Mouse (Mus musculus) C2C12 (cell line): ENCODE data around the gene Nfasc. TPM values are rescaled to one million over a fixed set of nuclear protein-coding genes. Genes with fewer than 3 reads are reported as not detected.

Experiments
- H3K27me3 ChIP-seq: one replicate; pipeline ENCODE4 v1.6.1; 2011; ENCODE audit not compliant: control insufficient read depth, insufficient read depth, insufficient read length
- H3K36me3 ChIP-seq: one replicate; pipeline ENCODE4 v1.6.1; 2011; ENCODE audit not compliant: control insufficient read depth, insufficient read depth
- H3K4me3 ChIP-seq: one replicate; pipeline ENCODE4 v1.5.1; 2011; ENCODE audit warnings: mild to moderate bottlenecking, control low read depth; ENCODE audit not compliant: poor library complexity, insufficient read depth, severe bottlenecking
- H3K79me2 ChIP-seq: one replicate; pipeline ENCODE4 v1.6.1; 2011; ENCODE audit not compliant: control insufficient read depth, insufficient read depth
- H3K79me3 ChIP-seq: one replicate; pipeline ENCODE4 v1.6.1; 2011; ENCODE audit warnings: low read depth, control low read depth
- H3ac ChIP-seq: one replicate; pipeline ENCODE3; 2011; ENCODE audit warnings: low read depth; ENCODE audit not compliant: control insufficient read depth, insufficient read length
- CEBPB ChIP-seq: IDR thresholded peaks from one replicate; pipeline ENCODE4 v1.6.1; 2011; ENCODE audit warnings: low read depth, mild to moderate bottlenecking, control low read depth, moderate library complexity
- CTCF ChIP-seq: IDR thresholded peaks from one replicate; pipeline ENCODE4 v1.5.1; 2011; ENCODE audit not compliant: control insufficient read depth, insufficient read depth, insufficient read length
- FOSL1 ChIP-seq: IDR thresholded peaks from one replicate; pipeline ENCODE4 v1.8.0; 2011; ENCODE audit warnings: mild to moderate bottlenecking, low read length; ENCODE audit not compliant: poor library complexity, insufficient read depth, severe bottlenecking
- MAX ChIP-seq: IDR thresholded peaks from one replicate; pipeline ENCODE4 v1.6.1; 2011; ENCODE audit warnings: mild to moderate bottlenecking, control low read depth
- MYOD1 ChIP-seq: IDR thresholded peaks from one replicate; pipeline ENCODE4 v1.6.1; 2011; ENCODE audit warnings: low read depth; ENCODE audit not compliant: control insufficient read depth, insufficient read length
- MYOG ChIP-seq: IDR thresholded peaks from one replicate; pipeline ENCODE4 v1.6.1; 2011; ENCODE audit not compliant: control insufficient read depth, insufficient read length; ENCODE audit errors: extremely low read depth
- USF1 ChIP-seq: IDR thresholded peaks from one replicate; pipeline ENCODE4 v1.6.1; 2011; ENCODE audit warnings: low read depth, mild to moderate bottlenecking, control low read depth, moderate library complexity
- polyA plus RNA-seq: library from polyadenylated mRNA; unstranded; fragments of >200 nt; fragmentation: generic; extraction: Trizol; gene quantifications from one replicate; pipeline ENCODE4 v1.2.1, GENCODE M21; 2012; ENCODE audit warnings: missing spikeins

The Nfasc gene
- polyA plus RNA-seq, 1 experiment = not detected

GRCm38 (mm10) chr1:132564946-132565345 is 176.7 kb downstream of the Nfasc start:
- Histone ChIP-seq H3ac (no peak overlapping the region), H3K79me2 (no peaks in the 10 kb centered on the region), H3K27me3 (peaks cover 80% of the 10 kb centered on the region), H3K4me3 (no peak overlapping the region), H3K36me3 (no peaks in the 10 kb centered on the region), H3K79me3 (no peaks in the 10 kb centered on the region)
- no peak for TF ChIP-seq CTCF
- TF ChIP-seq MAX = no peak
- TF ChIP-seq MYOD1 = no peak
- TF ChIP-seq USF1 = no peak
- no peak for TF ChIP-seq CEBPB
- no peak for TF ChIP-seq FOSL1
- no peak for TF ChIP-seq MYOG

GRCm38 (mm10) chr1:132562337-132562795 is 179.2 kb downstream of the Nfasc start:
- no peak for TF ChIP-seq MAX
- TF ChIP-seq CTCF = no peak
- TF ChIP-seq CEBPB = no peak
- no peak for TF ChIP-seq FOSL1
- no peaks in the 10 kb centered on the region for H3K79me2 ChIP-seq
- H3K79me3 ChIP-seq = no peaks in the 10 kb centered on the region
- H3K4me3 ChIP-seq = no peak overlapping the region
- peaks cover 80% of the 10 kb centered on the region for H3K27me3 ChIP-seq
- no peaks in the 10 kb centered on the region for H3K36me3 ChIP-seq
- H3ac ChIP-seq = no peak overlapping the region

- no peak for TF ChIP-seq MAX
- TF ChIP-seq MYOG = no peak
- TF ChIP-seq MYOD1 = no peak
- no peak for TF ChIP-seq CTCF
- TF ChIP-seq FOSL1 = no peak
- no peak for TF ChIP-seq USF1
- no peak for TF ChIP-seq CEBPB
- H3K27me3 ChIP-seq = peaks cover 74% of the 10 kb centered on the region
These were observed 180.5 kb downstream of the Nfasc start for GRCm38 (mm10) chr1:132560907-132561700.

GRCm38 (mm10) chr1:132559045-132559444 is 182.6 kb downstream of the Nfasc start:
- H3K79me2 ChIP-seq = no peaks in the 10 kb centered on the region
- no peak overlapping the region for H3K4me3 ChIP-seq
- H3ac ChIP-seq = no peak overlapping the region
- no peaks in the 10 kb centered on the region for H3K36me3 ChIP-seq
- peaks cover 70% of the 10 kb centered on the region for H3K27me3 ChIP-seq
- no peak for TF ChIP-seq MAX
- TF ChIP-seq CEBPB = no peak
- no peak for TF ChIP-seq CTCF
- TF ChIP-seq MYOD1 = no peak
- no peak for TF ChIP-seq USF1
- no peak for TF ChIP-seq MYOG
- no peak for TF ChIP-seq FOSL1
- H3K79me3 ChIP-seq = no peaks in the 10 kb centered on the region

More at GRCm38 (mm10) chr1:132560907-132561700, 180.5 kb downstream of the Nfasc start:
- Histone ChIP-seq H3K79me3 (no peaks in the 10 kb centered on the region), H3ac (no peak overlapping the region), H3K36me3 (no peaks in the 10 kb centered on the region), H3K4me3 (no peak overlapping the region), H3K79me2 (no peaks in the 10 kb centered on the region)

- Histone ChIP-seq H3ac (no peak overlapping the region), H3K36me3 (no peaks in the 10 kb centered on the region), H3K79me2 (no peaks in the 10 kb centered on the region), H3K79me3 (no peaks in the 10 kb centered on the region), H3K27me3 (peaks cover 67% of the 10 kb centered on the region), H3K4me3 (no peak overlapping the region)
- no peak for TF ChIP-seq CTCF
- no peak for TF ChIP-seq MYOG
These were observed 183.5 kb downstream of the Nfasc start for GRCm38 (mm10) chr1:132557901-132558631.

- Histone ChIP-seq H3K4me3 (no peak overlapping the region), H3K36me3 (no peaks in the 10 kb centered on the region), H3ac (no peak overlapping the region), H3K79me3 (no peaks in the 10 kb centered on the region), H3K79me2 (no peaks in the 10 kb centered on the region), H3K27me3 (peaks cover 83% of the 10 kb centered on the region)
- TF ChIP-seq CEBPB (no peak), CTCF (no peak), MYOD1 (no peak), MYOG (no peak), MAX (no peak)
These were observed 197.8 kb downstream of the Nfasc start for GRCm38 (mm10) chr1:132543789-132544188.
